Mouse (Mus musculus): ENCODE measurements around the gene Mgat5b.

Mgat5b gene

DNA sequence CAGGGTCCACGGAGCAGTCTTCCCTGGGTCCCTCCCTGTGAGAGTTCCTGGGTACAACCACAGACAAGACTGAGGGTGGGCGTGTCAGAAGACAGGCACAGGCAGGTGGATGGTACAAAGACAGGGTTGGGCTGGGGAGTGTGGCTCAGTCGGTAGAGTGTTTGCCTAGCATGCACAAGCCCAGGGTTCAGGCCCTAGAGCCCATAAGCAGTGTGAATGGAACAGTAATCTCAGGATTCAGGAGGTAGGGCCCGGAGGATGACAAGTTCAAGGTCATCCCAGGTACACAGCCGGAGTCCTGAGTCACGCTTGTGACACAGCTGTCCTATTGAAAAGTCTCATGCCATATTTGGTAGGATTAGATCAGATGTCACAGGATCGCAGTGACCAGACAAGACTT lies 55.7 kb downstream of the Mgat5b start:
- no peak for DNase-seq (ENCODE audit: low read depth, low spot score)

DNA sequence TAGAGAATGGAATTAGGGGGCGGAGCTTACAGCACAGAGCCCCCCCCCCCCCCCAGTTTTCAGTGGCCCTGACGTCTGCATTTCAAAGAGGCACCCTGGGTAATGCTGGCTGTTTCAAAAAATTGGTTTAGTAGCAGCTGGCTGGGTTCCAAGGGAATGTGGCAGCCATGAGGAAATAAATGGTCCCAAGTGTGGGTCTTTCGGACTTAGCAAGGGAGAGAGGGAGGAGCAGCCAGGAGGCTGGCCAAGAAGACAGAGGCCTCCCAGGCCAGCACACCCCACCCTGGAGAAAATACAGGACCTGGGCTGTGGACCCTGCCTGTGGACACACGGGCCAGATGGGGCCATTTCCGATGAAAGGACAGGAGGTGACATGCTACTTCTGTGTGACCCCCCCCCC lies 61.6 kb downstream of the Mgat5b start:
- DNase-seq (ENCODE audit: low read depth, low spot score), result no peak

DNA sequence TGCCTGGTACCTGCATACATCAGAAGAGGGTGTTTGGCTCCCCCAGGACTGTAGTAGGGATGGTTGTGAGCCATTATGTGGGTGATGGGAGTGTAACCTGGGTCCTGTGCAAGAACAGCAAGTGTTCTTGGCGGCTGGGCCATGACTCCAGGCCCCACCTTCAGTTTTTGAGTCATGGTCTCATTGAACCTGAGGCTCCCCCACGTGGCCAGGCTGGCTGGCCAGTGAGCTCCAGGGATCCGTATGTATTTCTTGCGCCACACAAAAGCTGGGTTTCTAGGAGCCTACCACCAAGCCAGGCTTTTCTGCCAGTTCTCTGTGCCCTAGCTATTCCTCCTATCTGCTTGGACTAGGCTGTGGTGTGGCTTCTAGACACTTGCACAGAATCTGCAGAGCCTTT lies 63.9 kb downstream of the Mgat5b start:
- DNase-seq (ENCODE audit: low read depth, low spot score), result no peak

DNA sequence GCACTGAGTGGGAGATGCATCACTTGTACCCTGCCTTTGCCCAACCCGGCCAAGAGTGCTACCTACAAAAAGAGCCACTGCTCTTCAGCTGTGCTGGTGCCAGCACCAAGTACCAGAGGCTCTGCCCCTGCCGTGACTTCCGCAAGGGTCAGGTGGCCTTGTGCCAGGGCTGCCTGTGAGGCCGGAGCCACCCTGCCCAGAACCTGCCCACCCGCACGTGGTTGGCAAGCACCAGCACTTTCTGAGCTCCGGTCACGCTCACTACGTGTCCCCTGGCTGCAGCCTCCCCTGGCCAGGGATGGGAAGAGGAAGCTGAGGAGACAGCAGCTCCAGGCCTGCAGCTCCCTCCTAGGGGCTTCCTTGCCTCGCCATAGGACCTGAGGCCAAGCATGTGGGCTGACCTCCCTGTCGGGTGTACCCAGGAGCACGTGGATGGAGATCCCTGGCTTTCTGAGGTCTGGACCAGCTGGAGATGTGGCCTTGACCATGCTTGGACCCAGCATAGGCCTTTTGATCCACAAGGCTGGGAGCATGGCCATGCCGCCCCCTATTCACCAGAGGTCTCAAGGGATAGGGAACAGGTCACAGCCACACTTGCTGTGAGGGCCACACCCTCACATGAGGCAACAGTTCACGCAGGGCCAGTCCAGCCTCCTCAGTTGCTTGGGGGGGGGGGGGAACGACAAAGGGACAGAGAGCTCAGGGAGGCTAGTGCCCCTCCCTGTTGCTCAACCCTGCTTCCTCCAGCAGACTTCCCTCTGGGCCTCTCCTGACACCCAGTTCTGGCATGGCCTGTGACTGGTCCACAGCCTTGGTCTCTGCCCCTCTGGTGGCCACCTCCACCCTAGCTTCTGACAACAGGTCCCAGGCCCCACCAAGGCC lies 67.1 kb downstream of the Mgat5b start:
- DNase-seq (ENCODE audit: low read depth, low spot score), result no peak

- no peak for DNase-seq (ENCODE audit: low read depth, low spot score)
Observed at GRCm38 (mm10) chr11:116988131-116988530, 69.5 kb downstream of the Mgat5b start.

- DNase-seq (ENCODE audit: low read depth, low spot score), result no peak
Observed at GRCm38 (mm10) chr11:116990231-116990630, 71.6 kb downstream of the Mgat5b start.

- no peak for DNase-seq (ENCODE audit: low read depth, low spot score)
Observed at GRCm38 (mm10) chr11:116991410-116991809, 72.7 kb downstream of the Mgat5b start.

- no peak for DNase-seq (ENCODE audit: low read depth, low spot score)
Observed at GRCm38 (mm10) chr11:116991964-116992363, 73.3 kb downstream of the Mgat5b start.

GRCm38 (mm10) chr11:116994095-116994582 lies 75.5 kb downstream of the Mgat5b start:
- no peak for DNase-seq (ENCODE audit: low read depth, low spot score)

GRCm38 (mm10) chr11:116996976-116997375 lies 78.3 kb downstream of the Mgat5b start:
- DNase-seq (ENCODE audit: low read depth, low spot score), result no peak

GRCm38 (mm10) chr11:116998935-116999334 lies 80.3 kb downstream of the Mgat5b start:
- no peak for DNase-seq (ENCODE audit: low read depth, low spot score)

GRCm38 (mm10) chr11:117000219-117000618 lies 81.6 kb downstream of the Mgat5b start:
- DNase-seq (ENCODE audit: low read depth, low spot score), result no peak

GRCm38 (mm10) chr11:117001789-117002188 lies 83.1 kb downstream of the Mgat5b start:
- DNase-seq (ENCODE audit: low read depth, low spot score), result no peak

DNA sequence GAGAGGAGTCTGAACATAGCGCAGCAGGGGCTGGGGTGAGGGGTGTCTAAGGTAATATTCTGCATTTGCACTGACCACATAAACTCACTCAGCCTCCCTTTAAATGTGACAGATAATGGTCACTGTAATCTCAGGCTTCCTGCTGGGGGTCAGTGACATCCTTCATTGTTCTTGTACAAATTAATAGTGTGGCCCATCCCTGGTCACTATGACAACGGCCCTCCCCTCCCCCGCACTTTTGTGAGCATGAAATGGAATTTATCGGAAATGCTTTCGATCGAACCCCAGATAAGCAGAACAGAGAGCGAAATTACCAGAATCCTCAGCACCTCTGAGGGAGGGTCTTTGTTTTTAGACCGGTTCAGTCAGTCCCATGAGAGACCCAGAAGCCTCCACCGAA lies 84.8 kb downstream of the Mgat5b start:
- DNase-seq (ENCODE audit: low read depth, low spot score), result no peak

DNA sequence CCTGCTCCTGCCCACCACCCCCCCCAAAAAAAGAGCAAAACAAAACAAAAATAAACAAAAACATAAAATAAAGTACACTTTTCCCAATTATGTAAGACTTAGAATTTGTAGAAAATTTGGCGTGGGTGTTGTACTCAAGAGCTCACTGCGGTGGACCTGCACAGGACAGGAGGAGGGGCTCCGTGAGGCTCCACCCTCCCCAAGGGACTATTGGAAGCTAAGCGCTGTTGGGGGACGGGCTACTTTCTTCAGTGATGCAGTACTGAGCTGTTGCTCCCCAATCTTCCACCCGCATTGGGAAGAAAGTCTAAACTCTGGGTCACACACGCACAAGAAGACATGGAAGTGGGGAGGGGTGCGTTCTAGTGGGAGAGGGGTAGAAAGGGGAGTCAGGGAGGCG lies 85.6 kb downstream of the Mgat5b start:
- DNase-seq (ENCODE audit: low read depth, low spot score), result no peak

DNA sequence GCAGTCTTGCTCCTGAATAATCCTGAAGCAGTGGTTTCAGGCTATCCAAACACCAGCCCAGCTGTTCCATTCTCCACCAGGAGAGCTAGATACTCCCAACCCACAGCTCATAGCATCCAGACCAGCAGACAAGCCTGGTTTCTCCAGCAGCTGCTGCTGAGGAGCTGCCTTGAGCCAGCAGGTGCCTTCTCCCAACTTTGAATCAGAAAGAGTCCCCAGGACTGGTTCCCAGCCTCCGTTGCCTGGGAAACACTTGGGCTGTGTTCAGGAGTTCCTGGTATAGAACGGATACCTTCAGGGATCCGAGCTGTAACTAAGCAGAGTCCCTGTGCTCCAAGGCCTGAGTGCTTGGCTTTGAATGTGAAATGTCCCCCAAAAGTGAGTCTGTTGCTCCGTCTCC lies 98.8 kb downstream of the Mgat5b start:
- DNase-seq (ENCODE audit: low read depth, low spot score), result no peak

DNA sequence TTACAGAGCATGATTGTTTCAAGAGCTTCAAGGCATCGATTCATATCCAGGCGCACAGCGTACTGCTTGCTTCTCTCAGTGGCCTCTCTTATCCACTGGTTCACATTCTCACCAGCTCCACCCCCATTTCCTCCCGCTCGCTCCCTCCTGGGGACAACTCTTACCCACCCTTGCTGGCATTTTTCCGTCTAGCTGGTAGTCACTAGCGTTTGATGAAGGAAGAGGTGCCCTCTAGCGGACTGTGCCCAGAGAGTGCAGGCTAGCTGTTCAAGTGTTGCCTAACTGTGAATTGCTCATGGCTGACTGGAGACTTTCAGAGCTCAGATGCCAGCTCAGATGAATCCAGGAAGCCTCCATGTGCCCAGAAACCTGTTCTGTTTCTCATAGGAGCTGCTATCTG lies 99.7 kb downstream of the Mgat5b start:
- DNase-seq (ENCODE audit: low read depth, low spot score), result peak; percentile 84

GRCm38 (mm10) chr11:117021026-117021425 lies 102.4 kb downstream of the Mgat5b start:
- no peak for DNase-seq (ENCODE audit: low read depth, low spot score)

DNA sequence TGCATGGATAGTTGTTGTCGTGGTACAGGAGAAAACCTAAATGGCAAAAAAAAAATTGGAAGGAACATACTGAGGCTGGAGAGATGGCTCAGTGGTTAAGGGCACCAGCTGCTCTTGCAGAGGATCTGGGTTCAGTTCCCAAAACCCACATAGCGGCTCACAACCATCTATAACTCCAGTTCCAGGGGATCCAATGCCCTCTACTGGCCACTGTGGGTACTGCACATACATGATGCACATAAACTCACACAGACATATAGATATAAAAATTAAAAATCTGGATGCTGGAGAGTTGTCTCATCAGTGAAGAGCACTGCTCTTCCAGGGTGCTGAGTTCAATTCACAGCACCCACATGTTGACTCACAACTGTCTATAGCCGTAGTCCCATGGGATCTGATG lies 104.9 kb downstream of the Mgat5b start:
- no peak for DNase-seq (ENCODE audit: low read depth, low spot score)

- no peak for DNase-seq (ENCODE audit: low read depth, low spot score)
Observed at GRCm38 (mm10) chr11:117027681-117028080, 109.0 kb downstream of the Mgat5b start.

DNA sequence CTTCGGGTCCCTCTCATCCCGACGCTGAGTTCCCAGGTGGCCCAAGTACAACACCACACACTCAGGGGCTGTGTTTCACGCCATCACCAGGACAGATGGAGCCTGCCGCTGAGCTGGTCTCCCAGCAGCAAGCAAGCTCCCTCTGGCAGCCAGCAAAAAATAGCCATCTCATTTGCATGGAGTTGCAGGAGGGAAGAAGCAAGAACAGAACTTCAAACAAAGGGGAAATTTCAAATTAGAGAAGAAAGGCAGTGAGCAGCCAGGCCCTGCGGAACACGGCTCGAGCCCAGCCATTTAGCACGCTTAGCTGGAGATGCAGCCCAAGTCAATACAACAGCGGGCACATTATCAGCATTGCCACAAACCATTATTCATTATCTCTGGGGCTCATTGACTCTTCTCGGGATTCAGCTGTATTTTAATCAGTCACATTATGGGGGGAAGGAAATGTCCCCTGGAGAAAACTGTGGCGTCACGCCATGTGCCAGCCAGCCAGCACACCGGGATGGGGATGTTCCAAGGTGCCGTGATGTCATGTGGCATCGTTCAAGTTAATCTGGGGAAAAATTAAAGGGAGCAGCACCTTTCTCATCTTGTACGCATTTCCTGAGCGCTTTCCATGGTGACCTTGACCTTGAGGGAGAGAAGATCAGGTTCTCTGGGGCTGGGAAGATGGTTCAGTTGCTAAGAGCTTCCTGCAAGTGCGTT lies 110.4 kb downstream of the Mgat5b start:
- DNase-seq (ENCODE audit: low read depth, low spot score), result no peak

DNA sequence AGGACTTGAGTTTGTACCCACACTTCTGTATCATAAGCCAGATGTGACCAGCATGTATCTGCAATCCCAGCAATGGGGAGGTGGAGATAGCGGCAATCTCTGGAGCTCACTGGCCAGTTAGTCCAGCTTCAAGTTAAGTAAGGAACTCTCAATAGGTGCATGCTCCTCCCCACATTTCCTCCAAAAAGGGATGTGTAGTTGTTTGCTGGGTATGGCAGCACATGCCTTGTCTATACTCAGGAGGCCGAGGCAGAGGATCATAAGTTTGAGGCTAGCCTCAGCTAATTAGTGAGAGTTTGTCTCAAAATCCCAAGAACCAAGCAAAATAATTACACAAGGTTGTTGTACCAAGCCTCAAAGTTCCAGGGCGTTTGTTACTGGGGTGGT lies 110.9 kb downstream of the Mgat5b start:
- DNase-seq (ENCODE audit: low read depth, low spot score), result no peak

DNA sequence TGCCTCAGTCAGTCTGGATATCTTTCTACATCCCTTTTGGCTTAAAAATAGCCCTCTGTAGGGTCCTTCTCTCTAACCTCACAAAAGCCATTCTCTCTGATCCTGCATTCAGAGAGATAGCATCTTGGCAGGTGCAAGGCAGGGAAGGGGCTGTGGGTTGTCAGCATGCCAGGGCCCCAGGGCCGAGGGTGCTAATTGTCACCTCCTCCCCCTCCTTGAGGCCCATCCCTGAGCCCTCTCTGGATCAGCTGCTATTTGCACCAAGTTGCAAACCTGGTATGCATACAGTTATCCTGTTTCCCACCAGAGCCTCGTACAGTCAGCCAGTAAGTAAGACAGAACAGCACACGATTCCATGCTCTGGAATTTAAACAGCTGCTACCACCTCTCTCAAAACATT lies 111.4 kb downstream of the Mgat5b start:
- no peak for DNase-seq (ENCODE audit: low read depth, low spot score)

All from brain, embryonic 18.5 days (tissue).